Mouse (Mus musculus) thymus, adult 2 months (tissue): Measurements from ENCODE around the gene Gm20388. TPM values are rescaled to one million over a fixed set of nuclear protein-coding genes. Genes with fewer than 3 reads are reported as not detected.

Experiments used
- DNase-seq: peaks from one replicate; pipeline ENCODE4 v3.0.0; 2021
- H3K27ac ChIP-seq: fragments of 200-500 bp; 2 replicates; pipeline ENCODE4 v1.5.1; 2012; ENCODE audit warnings: low read length, control low read depth; ENCODE audit not compliant: control insufficient read depth, insufficient read depth
- H3K27me3 ChIP-seq: fragments of 200-500 bp; 2 replicates; pipeline ENCODE4 v1.6.1; 2012; ENCODE audit warnings: mild to moderate bottlenecking, low read length, moderate library complexity, mixed read lengths; ENCODE audit not compliant: control insufficient read depth, insufficient read depth
- H3K36me3 ChIP-seq: fragments of 200-500 bp; 2 replicates; pipeline ENCODE4 v1.6.1; 2012; ENCODE audit warnings: mild to moderate bottlenecking, low read length, moderate library complexity; ENCODE audit not compliant: control insufficient read depth, insufficient read depth
- H3K4me1 ChIP-seq: fragments of 200-500 bp; replicated peaks from 2 replicates; pipeline ENCODE4 v1.6.1; 2012; ENCODE audit warnings: low read length; ENCODE audit not compliant: control insufficient read depth, insufficient read depth
- H3K4me3 ChIP-seq: fragments of 200-500 bp; 2 replicates; pipeline ENCODE4 v1.5.1; 2012; ENCODE audit warnings: mild to moderate bottlenecking, low read length, control low read depth, moderate library complexity; ENCODE audit not compliant: control insufficient read depth, insufficient read depth
- CTCF ChIP-seq: fragments of 200-500 bp; IDR thresholded peaks from 2 replicates; pipeline ENCODE4 v1.5.1; 2012; ENCODE audit warnings: mild to moderate bottlenecking, control low read depth, low read length, moderate library complexity, borderline replicate concordance; ENCODE audit not compliant: control insufficient read depth, poor library complexity, insufficient read depth; ENCODE audit errors: extremely low read depth
- POLR2A ChIP-seq: fragments of 200-500 bp; IDR thresholded peaks from 2 replicates; pipeline ENCODE4 v1.6.1; 2012; ENCODE audit warnings: mild to moderate bottlenecking, low read length, control low read depth, moderate library complexity; ENCODE audit not compliant: control insufficient read depth, poor library complexity, insufficient read depth; ENCODE audit errors: extremely low read depth
- WGBS: fragments of 180-500 bp; shearing (Covaris S2); methylation state at CpG from one replicate; pipeline ENCODE4 v1.1.7; 2018; 5-methylcytosine and 5-hydroxymethylcytosine counted together
- polyA plus RNA-seq: library from polyadenylated mRNA; depleted of rRNA; stranded (reverse); fragments of >200 nt; gene quantifications from 2 replicates; pipeline ENCODE4 v1.2.3, GENCODE M21; 2012

Gene Gm20388
- polyA plus RNA-seq, 1 experiment, result 103 TPM

DNA sequence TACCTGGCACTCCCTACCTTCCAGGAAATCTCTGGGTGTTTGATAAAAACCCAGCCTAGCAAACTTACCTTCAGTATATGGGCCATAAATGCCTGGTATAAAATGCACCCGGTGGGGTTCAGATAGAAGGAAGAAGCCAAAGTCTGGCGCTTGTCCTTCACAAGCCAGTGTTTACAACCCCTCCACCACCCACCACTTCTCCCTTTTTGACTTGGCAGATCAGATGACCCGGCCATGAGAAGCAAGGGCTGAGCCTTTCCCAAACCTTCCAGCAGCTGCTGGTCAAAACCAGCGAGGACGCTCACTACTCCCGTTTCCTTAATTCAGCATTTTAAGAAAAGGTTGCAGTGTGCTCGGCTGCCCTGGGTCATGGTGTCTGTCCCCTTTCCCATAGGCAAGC, 834.6 kb downstream of the Gm20388 start:
- Histone ChIP-seq H3K27me3 (no peaks in the 10 kb centered on the region), H3K27ac (no peak overlapping the region), H3K36me3 (no peaks in the 10 kb centered on the region), H3K4me1 (peaks cover 5% of the 10 kb centered on the region), H3K4me3 (no peak overlapping the region)
- TF ChIP-seq POLR2A (no peak), CTCF (no peak)
- 80% methylated on average over 7 of the region's 7 CpGs for WGBS
- no peak for DNase-seq

DNA sequence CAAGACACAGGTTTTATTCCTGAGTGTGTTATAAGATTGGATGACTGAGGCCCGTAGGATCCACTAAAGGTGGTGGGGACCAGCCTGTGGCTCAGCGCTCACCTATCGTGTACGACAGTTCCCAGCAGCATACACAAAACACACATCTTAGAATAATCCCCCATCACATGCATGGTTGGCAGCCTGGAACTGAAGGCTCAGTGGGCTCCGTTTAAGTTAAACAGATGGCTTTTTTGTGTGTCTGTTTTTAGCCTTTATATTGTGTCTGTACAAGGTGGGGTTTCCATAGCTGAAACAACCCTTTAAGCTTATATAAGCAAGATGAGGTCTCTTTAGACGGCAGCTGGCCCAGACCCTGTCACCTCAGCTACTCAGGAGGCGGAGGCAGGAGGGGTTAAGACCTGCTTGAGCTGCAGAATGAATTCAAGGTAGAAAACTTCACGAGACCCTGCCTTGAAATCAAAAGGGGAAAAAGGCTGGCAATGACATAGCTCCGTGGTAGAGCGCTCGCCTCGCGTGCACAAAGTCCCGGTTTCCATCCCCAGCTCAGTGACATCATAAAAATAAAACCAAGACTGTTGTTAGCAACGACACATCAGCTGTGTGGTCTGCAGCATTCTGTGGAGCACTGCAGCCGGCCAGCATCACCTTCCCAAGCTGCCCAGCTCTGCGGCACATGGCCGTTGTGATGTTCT, 835.5 kb downstream of the Gm20388 start:
- TF ChIP-seq POLR2A, result no peak
- no peak for TF ChIP-seq CTCF
- Histone ChIP-seq H3K27ac (no peak overlapping the region), H3K27me3 (no peaks in the 10 kb centered on the region), H3K4me3 (no peak overlapping the region), H3K4me1 (peaks cover 14% of the 10 kb centered on the region), H3K36me3 (no peaks in the 10 kb centered on the region)
- DNase-seq, result no peak
- 93% methylated on average over 18 of the region's 18 CpGs for WGBS

DNA sequence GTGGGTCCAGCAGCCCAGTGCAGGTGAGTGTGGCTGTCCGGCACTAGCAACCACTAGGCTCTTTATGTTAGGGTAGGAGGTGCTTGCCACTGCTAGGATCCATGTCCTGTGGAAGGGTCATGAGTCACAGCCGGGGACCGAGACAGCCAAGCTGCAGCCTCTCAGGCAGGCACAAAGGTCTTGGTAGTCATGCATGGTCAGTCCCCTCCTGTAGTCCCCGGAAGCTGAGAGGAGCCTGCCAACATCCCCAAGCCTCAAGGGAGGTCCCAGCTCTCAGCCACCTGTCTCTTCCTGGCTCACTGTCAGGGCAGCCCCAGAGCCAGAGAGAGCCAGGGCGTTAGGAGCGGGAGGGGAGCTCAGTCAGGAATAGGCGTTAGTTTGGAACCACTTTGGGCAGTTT, 836.6 kb downstream of the Gm20388 start:
- H3K36me3 ChIP-seq, result no peaks in the 10 kb centered on the region
- 92% methylated on average over 7 of the region's 7 CpGs for WGBS
- no peak for TF ChIP-seq CTCF
- TF ChIP-seq POLR2A, result no peak
- H3K27me3 ChIP-seq, result no peaks in the 10 kb centered on the region
- no peak overlapping the region for H3K4me3 ChIP-seq
- peaks cover 25% of the 10 kb centered on the region for H3K4me1 ChIP-seq
- H3K27ac ChIP-seq, result no peak overlapping the region
- no peak for DNase-seq

DNA sequence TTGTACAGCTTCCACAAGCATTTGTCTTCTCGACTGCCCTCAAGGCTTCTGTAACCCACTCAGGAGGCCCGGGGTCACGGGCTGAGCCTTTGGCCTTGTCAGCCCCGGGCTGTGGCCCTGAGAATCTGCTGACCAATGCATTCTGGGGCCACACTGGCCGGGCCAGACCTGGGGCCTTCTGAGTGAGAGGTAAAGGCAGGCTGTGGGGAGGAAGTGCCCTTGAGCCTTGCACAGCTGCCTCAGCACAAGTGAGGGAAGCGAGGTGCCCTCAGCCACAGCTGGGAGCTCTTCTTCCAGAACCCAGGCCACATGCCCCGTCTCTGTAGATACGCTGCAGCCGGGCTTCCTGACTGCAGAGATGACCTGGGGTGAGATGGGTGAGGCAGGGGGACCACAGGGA, 840.0 kb downstream of the Gm20388 start:
- 40% methylated on average over 9 of the region's 9 CpGs for WGBS
- peak overlapping the region; percentile 89; the same call in 1 of the 2 replicates for H3K27ac ChIP-seq

DNA sequence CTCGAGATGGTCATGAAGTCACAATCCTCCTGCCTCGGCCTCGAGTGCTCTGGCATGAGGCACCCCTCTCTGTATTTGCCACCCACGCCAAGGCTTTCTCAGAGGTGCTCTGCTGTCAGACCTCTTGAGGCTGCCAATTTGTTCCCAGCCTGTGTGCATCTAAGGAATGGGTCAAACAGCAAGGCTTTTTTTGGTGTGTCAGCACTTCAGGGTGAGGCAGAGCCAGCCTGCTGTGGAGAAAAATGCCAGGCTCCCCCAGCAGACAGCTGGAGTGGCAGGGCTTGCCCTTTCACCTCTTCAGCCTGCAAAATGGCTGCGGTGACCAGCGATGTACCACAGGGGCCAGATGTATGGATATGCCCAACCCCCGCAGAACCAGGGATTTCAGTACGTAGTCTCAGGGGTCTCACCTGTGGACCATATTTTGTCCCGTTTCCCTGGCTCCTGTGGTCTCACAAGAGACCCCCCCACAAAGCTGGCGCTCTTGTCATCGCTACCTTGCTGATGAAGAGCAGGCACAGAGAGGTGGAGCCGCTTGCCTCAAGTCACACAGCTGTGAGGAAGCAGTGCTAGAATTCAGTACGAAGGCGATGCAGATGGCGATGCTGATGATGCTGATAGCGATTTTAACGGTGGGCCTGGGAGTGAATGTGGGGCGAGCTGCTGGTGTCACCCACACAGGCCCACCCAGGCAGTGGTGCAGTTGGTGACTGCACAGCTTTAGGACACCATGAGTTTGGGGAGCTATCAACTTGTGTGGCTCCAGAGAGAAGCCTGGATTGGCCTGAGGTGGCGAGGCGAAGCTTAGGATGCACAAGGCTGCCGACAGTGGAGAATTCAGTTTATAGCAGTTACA, 840.8 kb downstream of the Gm20388 start:
- Histone ChIP-seq H3K4me3 (peak overlapping the region; percentile 5; the same call in 1 of the 2 replicates), H3K4me1 (peaks cover 39% of the 10 kb centered on the region), H3K36me3 (no peaks in the 10 kb centered on the region), H3K27me3 (no peaks in the 10 kb centered on the region), H3K27ac (peak overlapping the region; percentile 89)
- DNase-seq, result peak; percentile 62
- no peak for TF ChIP-seq CTCF
- TF ChIP-seq POLR2A, result no peak
- 36% methylated on average over 21 of the region's 21 CpGs for WGBS

More for the DNA sequence above, 840.0 kb downstream of the Gm20388 start:
- H3K4me1 ChIP-seq, result peaks cover 39% of the 10 kb centered on the region
- DNase-seq, result peak; percentile 73
- TF ChIP-seq CTCF (no peak), POLR2A (no peak)
- no peaks in the 10 kb centered on the region for H3K27me3 ChIP-seq
- no peaks in the 10 kb centered on the region for H3K36me3 ChIP-seq
- no peak overlapping the region for H3K4me3 ChIP-seq

DNA sequence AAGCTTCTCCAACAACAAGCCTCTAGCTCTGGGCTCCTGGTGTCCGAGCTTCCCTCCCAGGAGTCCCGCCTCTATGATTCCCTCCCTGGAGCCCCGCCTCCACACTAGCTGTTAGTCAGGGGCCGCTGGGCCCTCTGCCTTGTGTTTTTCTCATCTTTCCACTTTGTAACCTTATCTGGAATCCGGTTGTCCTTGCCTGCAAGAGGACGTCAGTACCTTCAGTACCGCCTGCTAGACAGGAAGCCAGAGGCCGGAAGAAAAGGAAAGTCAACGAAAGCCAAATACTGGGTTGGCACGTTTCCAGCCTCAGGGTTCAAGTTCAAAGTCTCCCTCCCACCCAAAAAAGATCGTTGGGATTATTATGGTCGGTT, 841.4 kb downstream of the Gm20388 start:
- DNase-seq, result peak; percentile 59
- TF ChIP-seq POLR2A (no peak), CTCF (no peak)
- peaks cover 39% of the 10 kb centered on the region for H3K4me1 ChIP-seq
- no peaks in the 10 kb centered on the region for H3K27me3 ChIP-seq
- H3K4me3 ChIP-seq, result peak overlapping the region; percentile 5; the same call in 1 of the 2 replicates
- peak overlapping the region; percentile 89 for H3K27ac ChIP-seq
- H3K36me3 ChIP-seq, result no peaks in the 10 kb centered on the region
- WGBS, result 2% methylated on average over 12 of the region's 12 CpGs

DNA sequence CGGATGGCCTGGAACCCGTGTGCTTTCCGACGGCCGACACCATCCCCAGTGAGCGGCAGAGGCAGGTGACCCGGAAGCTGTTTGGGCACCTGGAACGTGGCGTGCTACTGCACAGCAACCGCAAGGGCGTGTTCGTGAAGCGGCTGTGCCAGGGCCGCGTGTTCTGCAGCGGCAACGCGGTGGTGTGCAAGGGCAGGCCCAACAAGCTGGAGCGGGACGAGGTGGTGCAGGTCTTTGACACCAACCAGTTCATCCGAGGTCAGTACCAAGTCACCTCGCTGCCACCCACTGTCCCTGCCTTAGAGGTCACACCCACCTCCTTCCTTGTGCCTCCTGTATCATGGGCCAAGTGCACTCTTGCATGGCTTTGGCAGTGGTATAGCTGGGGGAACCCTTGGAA, 842.8 kb downstream of the Gm20388 start:
- H3K4me1 ChIP-seq, result peaks cover 46% of the 10 kb centered on the region
- 95% methylated on average over 22 of the region's 22 CpGs for WGBS
- no peak for TF ChIP-seq POLR2A
- no peak for TF ChIP-seq CTCF
- no peak for DNase-seq
- no peaks in the 10 kb centered on the region for H3K27me3 ChIP-seq
- H3K36me3 ChIP-seq, result no peaks in the 10 kb centered on the region
- H3K4me3 ChIP-seq, result no peak overlapping the region
- no peak overlapping the region for H3K27ac ChIP-seq
